Mouse (Mus musculus) limb, embryonic 15.5 days (tissue): Measurements from ENCODE around the gene Prpsap1. TPM values are rescaled to one million over a fixed set of nuclear protein-coding genes. Genes with fewer than 3 reads are reported as not detected.
"Not testable (repeated sequence)": the region's sequence is repeated elsewhere in the genome, so short reads cannot be mapped to it uniquely, and the experiment has no call there.

Experiments used
- ATAC-seq: fragments of 200-750 bp; cut with Nextera tagmentation; 2 replicates; pipeline ENCODE4 v1.8.0; 2017; ENCODE audit warnings: low read depth, moderate TSS enrichment; ENCODE audit not compliant: insufficient number of reproducible peaks, low FRiP score, low TSS enrichment
- H3K27ac ChIP-seq: fragments of 300-500 bp; sonication (generic); 2 replicates; pipeline ENCODE4 v1.5.1; 2015; ENCODE audit warnings: moderate library complexity, mild to moderate bottlenecking, inconsistent platforms
- H3K27me3 ChIP-seq: fragments of 300-500 bp; sonication (generic); 2 replicates; pipeline ENCODE4 v1.6.1; 2015; ENCODE audit warnings: inconsistent platforms
- H3K36me3 ChIP-seq: fragments of 300-500 bp; sonication (generic); 2 replicates; pipeline ENCODE4 v1.6.1; 2015; ENCODE audit warnings: inconsistent platforms
- H3K4me1 ChIP-seq: fragments of 300-500 bp; sonication (generic); 2 replicates; pipeline ENCODE4 v1.6.1; 2015; ENCODE audit warnings: inconsistent platforms
- H3K4me2 ChIP-seq: fragments of 300-500 bp; sonication (generic); 2 replicates; pipeline ENCODE4 v1.6.1; 2015; ENCODE audit warnings: mild to moderate bottlenecking, inconsistent platforms
- H3K4me3 ChIP-seq: fragments of 300-500 bp; sonication (generic); 2 replicates; pipeline ENCODE4 v1.5.1; 2015; ENCODE audit warnings: mild to moderate bottlenecking, inconsistent platforms
- H3K9ac ChIP-seq: fragments of 300-500 bp; sonication (generic); 2 replicates; pipeline ENCODE4 v1.6.1; 2015; ENCODE audit warnings: inconsistent platforms
- H3K9me3 ChIP-seq: fragments of 300-500 bp; sonication (generic); 2 replicates; pipeline ENCODE4 v1.6.1; 2016; ENCODE audit warnings: inconsistent platforms
- WGBS: fragments of 180-500 bp; shearing (Covaris S2); methylation state at CpG from one replicate; pipeline ENCODE4 v1.1.7; 2015; 5-methylcytosine and 5-hydroxymethylcytosine counted together
- polyA plus RNA-seq: library from polyadenylated mRNA; unstranded; fragments of >200 nt; fragmentation: Nextera tagmentation; extraction: Ambion mirVana; gene quantifications from 2 replicates; pipeline ENCODE4 v1.2.1, GENCODE M21; 2015

The Prpsap1 gene
- polyA plus RNA-seq, 1 experiment from 2014 or later, result 138 TPM

GRCm38 (mm10) chr11:116479832-116480231 is 14.2 kb downstream of the Prpsap1 start:
- 58% methylated on average over 8 of the region's 8 CpGs for whole genome bisulfite sequencing
- no peaks in the 10 kb centered on the region for H3K27me3 ChIP-seq
- ATAC-seq, result no peak
- H3K4me3 ChIP-seq, result no peak overlapping the region
- peaks cover 97% of the 10 kb centered on the region for H3K36me3 ChIP-seq
- H3K4me1 ChIP-seq, result no peaks in the 10 kb centered on the region
- no peak overlapping the region for H3K27ac ChIP-seq
- H3K9ac ChIP-seq, result no peak overlapping the region
- H3K9me3 ChIP-seq, result no peaks in the 10 kb centered on the region
- no peak overlapping the region for H3K4me2 ChIP-seq

GRCm38 (mm10) chr11:116478978-116479377 is 15.0 kb downstream of the Prpsap1 start:
- no peaks in the 10 kb centered on the region for H3K9me3 ChIP-seq
- H3K4me3 ChIP-seq, result no peak overlapping the region
- no peak overlapping the region for H3K27ac ChIP-seq
- no peaks in the 10 kb centered on the region for H3K4me1 ChIP-seq
- peaks cover 94% of the 10 kb centered on the region for H3K36me3 ChIP-seq
- H3K27me3 ChIP-seq, result no peaks in the 10 kb centered on the region
- WGBS, result 90% methylated on average over 7 of the region's 7 CpGs
- no peak overlapping the region for H3K4me2 ChIP-seq
- no peak for ATAC-seq
- H3K9ac ChIP-seq, result no peak overlapping the region

- no peak overlapping the region for H3K4me3 ChIP-seq
- H3K9me3 ChIP-seq, result no peaks in the 10 kb centered on the region
- 93% methylated on average over 15 of the region's 15 CpGs for WGBS
- no peaks in the 10 kb centered on the region for H3K4me1 ChIP-seq
- H3K27me3 ChIP-seq, result no peaks in the 10 kb centered on the region
- no peak for ATAC-seq
- no peak overlapping the region for H3K27ac ChIP-seq
- no peak overlapping the region for H3K4me2 ChIP-seq
- H3K9ac ChIP-seq, result no peak overlapping the region
- H3K36me3 ChIP-seq, result peaks cover 98% of the 10 kb centered on the region
Observed at GRCm38 (mm10) chr11:116477160-116477759, 16.7 kb downstream of the Prpsap1 start.

- Histone ChIP-seq H3K4me1 (no peaks in the 10 kb centered on the region), H3K4me2 (no peak overlapping the region), H3K9me3 (no peaks in the 10 kb centered on the region), H3K27me3 (no peaks in the 10 kb centered on the region), H3K27ac (no peak overlapping the region), H3K4me3 (no peak overlapping the region), H3K9ac (no peak overlapping the region), H3K36me3 (peaks cover 98% of the 10 kb centered on the region)
- 90% methylated on average over 6 of the region's 6 CpGs for WGBS
- ATAC-seq, result no peak
Observed at GRCm38 (mm10) chr11:116476696-116477095, 17.3 kb downstream of the Prpsap1 start.

- ATAC-seq, result no peak
- H3K36me3 ChIP-seq, result peaks cover 98% of the 10 kb centered on the region
- 92% methylated on average over 10 of the region's 10 CpGs for WGBS
- H3K4me2 ChIP-seq, result no peak overlapping the region
- H3K9ac ChIP-seq, result no peak overlapping the region
- H3K4me3 ChIP-seq, result no peak overlapping the region
- H3K27ac ChIP-seq, result no peak overlapping the region
- no peaks in the 10 kb centered on the region for H3K4me1 ChIP-seq
- no peaks in the 10 kb centered on the region for H3K9me3 ChIP-seq
- no peaks in the 10 kb centered on the region for H3K27me3 ChIP-seq
Observed at GRCm38 (mm10) chr11:116476041-116476440, 18.0 kb downstream of the Prpsap1 start.

GRCm38 (mm10) chr11:116472275-116472674 is 21.7 kb downstream of the Prpsap1 start:
- Histone ChIP-seq H3K4me3 (no peak overlapping the region), H3K4me1 (no peaks in the 10 kb centered on the region), H3K9ac (no peak overlapping the region), H3K27ac (no peak overlapping the region), H3K36me3 (peaks cover 75% of the 10 kb centered on the region), H3K27me3 (no peaks in the 10 kb centered on the region), H3K4me2 (no peak overlapping the region), H3K9me3 (no peaks in the 10 kb centered on the region)
- ATAC-seq, result no peak
- 81% methylated on average over 4 of the region's 4 CpGs for WGBS

GRCm38 (mm10) chr11:116470896-116471295 is 23.1 kb downstream of the Prpsap1 start:
- no peaks in the 10 kb centered on the region for H3K9me3 ChIP-seq
- peaks cover 62% of the 10 kb centered on the region for H3K36me3 ChIP-seq
- 92% methylated on average over 4 of the region's 4 CpGs for WGBS
- H3K9ac ChIP-seq, result no peak overlapping the region
- no peak overlapping the region for H3K27ac ChIP-seq
- H3K27me3 ChIP-seq, result no peaks in the 10 kb centered on the region
- ATAC-seq, result no peak
- H3K4me1 ChIP-seq, result no peaks in the 10 kb centered on the region
- H3K4me3 ChIP-seq, result no peak overlapping the region
- H3K4me2 ChIP-seq, result no peak overlapping the region

GRCm38 (mm10) chr11:116470249-116470648 is 23.8 kb downstream of the Prpsap1 start:
- 81% methylated on average over 3 of the region's 3 CpGs for WGBS
- Histone ChIP-seq H3K27ac (no peak overlapping the region), H3K4me1 (no peaks in the 10 kb centered on the region), H3K36me3 (peaks cover 55% of the 10 kb centered on the region), H3K9me3 (no peaks in the 10 kb centered on the region), H3K9ac (no peak overlapping the region), H3K4me3 (no peak overlapping the region), H3K27me3 (no peaks in the 10 kb centered on the region), H3K4me2 (no peak overlapping the region)
- no peak for ATAC-seq

GRCm38 (mm10) chr11:116468338-116468737 is 25.7 kb downstream of the Prpsap1 start:
- WGBS, result 79% methylated on average over 3 of the region's 3 CpGs
- H3K27me3 ChIP-seq, H3K9me3 ChIP-seq: not testable (repeated sequence)

GRCm38 (mm10) chr11:116466141-116466540 is 27.9 kb downstream of the Prpsap1 start, which contains the start of gene Qrich2:
Gene Qrich2, minus strand, starts transcription at chr11:116466241.
- 64% methylated on average over 20 of the region's 20 CpGs for WGBS
- Histone ChIP-seq H3K4me1 (no peaks in the 10 kb centered on the region), H3K4me3 (no peak within 1 kb of the TSS), H3K9me3 (no peaks in the 10 kb centered on the region), H3K4me2 (no peak within 1 kb of the TSS), H3K36me3 (peaks cover 16% of the 10 kb centered on the region), H3K27ac (no peak within 1 kb of the TSS), H3K27me3 (no peaks in the 10 kb centered on the region), H3K9ac (no peak within 1 kb of the TSS)
- ATAC-seq, result no peak

More at GRCm38 (mm10) chr11:116468338-116468737, 25.7 kb downstream of the Prpsap1 start:
- not testable (repeated sequence) for H3K9ac ChIP-seq, ATAC-seq, H3K4me3 ChIP-seq, H3K4me1 ChIP-seq, H3K4me2 ChIP-seq, H3K27ac ChIP-seq
- H3K36me3 ChIP-seq, result peaks cover 38% of the 10 kb centered on the region

GRCm38 (mm10) chr11:116463833-116464232 is 30.2 kb downstream of the Prpsap1 start:
- WGBS, result 0% methylated on average over 2 of the region's 2 CpGs

GRCm38 (mm10) chr11:116463338-116463737 is 30.7 kb downstream of the Prpsap1 start:
- H3K9me3 ChIP-seq, result no peaks in the 10 kb centered on the region
- H3K4me3 ChIP-seq, result no peak overlapping the region
- H3K27me3 ChIP-seq, result no peaks in the 10 kb centered on the region
- H3K4me1 ChIP-seq, result no peaks in the 10 kb centered on the region
- WGBS, result 55% methylated on average over 5 of the region's 5 CpGs
- no peak overlapping the region for H3K27ac ChIP-seq
- no peak for ATAC-seq
- H3K36me3 ChIP-seq, result no peaks in the 10 kb centered on the region
- H3K4me2 ChIP-seq, result no peak overlapping the region
- no peak overlapping the region for H3K9ac ChIP-seq

More at GRCm38 (mm10) chr11:116463833-116464232, 30.2 kb downstream of the Prpsap1 start:
- H3K4me3 ChIP-seq, result no peak overlapping the region
- no peaks in the 10 kb centered on the region for H3K9me3 ChIP-seq
- ATAC-seq, result peak; percentile 61
- no peak overlapping the region for H3K27ac ChIP-seq
- no peak overlapping the region for H3K9ac ChIP-seq
- H3K27me3 ChIP-seq, result no peaks in the 10 kb centered on the region
- H3K4me1 ChIP-seq, result no peaks in the 10 kb centered on the region
- no peaks in the 10 kb centered on the region for H3K36me3 ChIP-seq
- H3K4me2 ChIP-seq, result no peak overlapping the region

GRCm38 (mm10) chr11:116459786-116460185 is 34.2 kb downstream of the Prpsap1 start:
- H3K4me2 ChIP-seq, result no peak overlapping the region
- no peak overlapping the region for H3K27ac ChIP-seq
- no peak for ATAC-seq
- H3K9ac ChIP-seq, result no peak overlapping the region
- no peaks in the 10 kb centered on the region for H3K4me1 ChIP-seq
- H3K27me3 ChIP-seq, result no peaks in the 10 kb centered on the region
- H3K36me3 ChIP-seq, result no peaks in the 10 kb centered on the region
- H3K4me3 ChIP-seq, result no peak overlapping the region
- 60% methylated on average over 4 of the region's 4 CpGs for WGBS
- H3K9me3 ChIP-seq, result no peaks in the 10 kb centered on the region
